11 mouse cellular contexts compared by ENCODE assay signal in the genomic region with DNA sequence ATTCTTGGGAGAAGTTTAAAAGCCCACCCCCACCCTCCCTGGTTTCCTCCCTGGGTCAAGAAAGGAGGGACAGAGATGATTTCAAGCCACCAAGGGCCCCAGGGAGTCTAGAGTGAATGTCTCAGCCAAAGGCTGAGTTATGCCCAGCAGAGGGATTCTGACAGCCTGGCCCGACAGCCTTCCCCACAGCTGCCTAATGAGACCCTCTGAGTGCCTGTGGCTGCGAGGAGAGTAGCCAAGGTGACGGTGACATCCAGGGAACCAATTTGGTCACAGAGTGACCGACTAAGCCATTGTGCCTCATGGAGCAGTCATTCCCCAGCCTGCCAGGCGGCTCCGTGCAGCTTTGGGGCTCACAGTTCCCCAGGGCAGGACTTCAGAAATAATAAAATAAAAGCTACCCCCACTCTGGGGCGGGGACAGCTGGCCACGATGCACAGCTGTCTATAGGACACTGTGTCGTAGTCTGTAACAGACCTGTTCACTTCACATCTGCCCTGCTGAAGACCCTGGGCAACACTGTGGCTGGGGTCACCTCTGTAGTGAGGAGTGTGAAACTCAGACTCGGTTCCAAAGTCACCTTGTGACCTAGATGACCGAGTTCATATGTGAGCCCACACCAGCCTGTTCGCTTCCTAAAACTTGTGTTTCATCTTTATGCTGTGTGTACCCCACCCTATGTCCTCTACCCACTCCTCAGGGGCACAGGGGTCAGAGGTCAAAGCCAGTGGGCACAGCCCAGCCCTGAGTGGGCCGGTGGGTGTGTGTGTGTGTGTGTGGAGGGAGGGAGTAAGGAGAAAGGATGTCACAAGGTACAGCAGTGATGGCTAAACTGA.
A peak's percentile ranks its signal among the peaks of the same experiment; 100 is the strongest.
DNase-seq lines count a peak whose midpoint lies in the region; ATAC-seq and TF ChIP-seq lines count a peak whose summit lies in the region.
"Had no signal": no experiment of that assay in that cellular context is flagged by ENCODE, and none has a peak within 500 bp of the region (broad histone marks: within the 10 kb centered on the region; RNA-seq: fewer than 3 reads in every experiment).

No protein-coding gene starts in this region.

- DNase-seq in left cerebral cortex, postnatal 4 days = peak; percentile 26
- DNase-seq in left cerebral cortex, adult 2 months (ENCODE audit: extremely low spot score in 1 of 2, low spot score in 2 of 2) = no peak
- DNase-seq in forebrain, embryonic 14.5 days (ENCODE audit: low spot score) = no peak
- peak; percentile 40 for DNase-seq in retina, embryonic 14.5 days (ENCODE audit: low spot score)
- DNase-seq in cerebellum, postnatal 25 days = no peak
- no peak for DNase-seq in cerebellum, postnatal 4 days (ENCODE audit: low spot score in 2 of 2)
- DNase-seq: heart, adult 11 months; kidney, adult 18-20 months; thymus, postnatal 25 days had no signal

- no peaks in the 10 kb centered on the region for H3K36me3 ChIP-seq in forebrain, embryonic 14.5 days (ENCODE audit: control insufficient read depth, insufficient read depth, low read length)
- no peaks in the 10 kb centered on the region for H3K36me3 ChIP-seq in limb, embryonic 12.5 days

- intact Hi-C loops in left cerebral cortex, postnatal 4 days (cut with DNase I) = no loop called here
- intact Hi-C loops in left cerebral cortex, adult 2 months (cut with DNase I) = no loop called here

- H3K9me3 ChIP-seq in forebrain, embryonic 14.5 days (replicated peaks; ENCODE audit: control insufficient read depth, low read length) = no peaks in the 10 kb centered on the region
- H3K9me3 ChIP-seq in limb, embryonic 12.5 days = 0 out of 2 replicates have a peak, but pooled peaks cover 3% of the 10 kb centered on the region

- H3K4me3 ChIP-seq in left cerebral cortex, adult 2 months = no peak overlapping the region
- no peak overlapping the region for H3K4me3 ChIP-seq in forebrain, embryonic 14.5 days (ENCODE audit: low read depth, low read length)
- no peak overlapping the region for H3K4me3 ChIP-seq in limb, embryonic 12.5 days (replicated peaks)
- H3K4me3 ChIP-seq: erythroblast, embryonic 14.5 days had no signal

- H3K4me1 ChIP-seq in forebrain, embryonic 14.5 days (ENCODE audit: control insufficient read depth, insufficient read depth, low read length) = peaks cover 8% of the 10 kb centered on the region; the same call in 1 of the 2 replicates
- H3K4me1 ChIP-seq in limb, embryonic 12.5 days (replicated peaks) = peaks cover 56% of the 10 kb centered on the region

- no peak overlapping the region for H3K9ac ChIP-seq in forebrain, embryonic 14.5 days (ENCODE audit: low read length)
- H3K9ac ChIP-seq in limb, embryonic 12.5 days (replicated peaks) = no peak overlapping the region

- no peaks in the 10 kb centered on the region for H3K27me3 ChIP-seq in forebrain, embryonic 14.5 days (replicated peaks; ENCODE audit: control insufficient read depth, insufficient read depth, low read length)
- H3K27me3 ChIP-seq in limb, embryonic 12.5 days = peaks cover 19% of the 10 kb centered on the region

- 70% methylated on average over 13 of the region's 13 CpGs for WGBS in forebrain, embryonic 14.5 days
- 60% methylated on average over 13 of the region's 13 CpGs for WGBS in limb, embryonic 12.5 days

- ATAC-seq in forebrain, embryonic 14.5 days = peak; percentile 46
- ATAC-seq in limb, embryonic 12.5 days (ENCODE audit: insufficient number of reproducible peaks, insufficient read depth, low FRiP score, low TSS enrichment, low read depth) = peak; percentile 39; the same call in 1 of the 2 replicates

- no peak overlapping the region for H3K27ac ChIP-seq in left cerebral cortex, adult 2 months
- H3K27ac ChIP-seq in forebrain, embryonic 14.5 days (ENCODE audit: low read depth, low read length) = no peak overlapping the region
- no peak overlapping the region for H3K27ac ChIP-seq in limb, embryonic 12.5 days

- no peak overlapping the region for H3K4me2 ChIP-seq in forebrain, embryonic 14.5 days (ENCODE audit: low read length)
- H3K4me2 ChIP-seq in limb, embryonic 12.5 days = no peak overlapping the region

- no peak for TF ChIP-seq CTCF in left cerebral cortex, adult 2 months (IDR thresholded peaks at IDR 0.05)

Comparison
In these comparisons a context has a peak if more than half of its experiments do, and no peak if none do; other contexts are left out.
1. DNase-seq: peak in left cerebral cortex, postnatal 4 days (single experiment) and retina, embryonic 14.5 days (single experiment); none in left cerebral cortex, adult 2 months (0 of 2), forebrain, embryonic 14.5 days (single experiment), cerebellum, postnatal 25 days (0 of 2) and cerebellum, postnatal 4 days (0 of 2).